Mouse (Mus musculus) hindbrain, postnatal 0 days (tissue): Measurements from ENCODE around the gene Wdr63. TPM values are rescaled to one million over a fixed set of nuclear protein-coding genes. Genes with fewer than 3 reads are reported as not detected.
A peak's percentile ranks its signal among the peaks of the same experiment; 100 is the strongest.

Source experiments
- ATAC-seq: fragments of 200-750 bp; cut with Nextera tagmentation; 2 replicates; pipeline ENCODE4 v1.8.0; 2017; ENCODE audit warnings: mild to moderate bottlenecking, moderate TSS enrichment, moderate library complexity
- DNase-seq: peaks from one replicate; pipeline ENCODE4 v3.0.0-alpha.2; 2015; ENCODE audit warnings: low spot score
- H3K27ac ChIP-seq: fragments of 300-500 bp; sonication (generic); 2 replicates; pipeline ENCODE4 v1.5.1; 2014; ENCODE audit warnings: mild to moderate bottlenecking
- H3K27me3 ChIP-seq: fragments of 300-500 bp; sonication (generic); 2 replicates; pipeline ENCODE4 v1.6.1; 2014; ENCODE audit warnings: low read length, mixed read lengths; ENCODE audit not compliant: insufficient read depth
- H3K36me3 ChIP-seq: fragments of 300-500 bp; sonication (generic); 2 replicates; pipeline ENCODE4 v1.6.1; 2014; ENCODE audit warnings: low read length, mixed read lengths; ENCODE audit not compliant: insufficient read depth
- H3K4me1 ChIP-seq: fragments of 300-500 bp; sonication (generic); 2 replicates; pipeline ENCODE4 v1.6.1; 2014; ENCODE audit warnings: antibody characterized with exemption, low read length, mixed read lengths; ENCODE audit not compliant: insufficient read depth
- H3K4me2 ChIP-seq: fragments of 300-500 bp; sonication (generic); 2 replicates; pipeline ENCODE4 v1.6.1; 2014; ENCODE audit warnings: low read depth, mild to moderate bottlenecking, low read length, moderate library complexity, mixed read lengths
- H3K4me3 ChIP-seq: fragments of 300-500 bp; sonication (generic); 2 replicates; pipeline ENCODE4 v1.5.1; 2014; ENCODE audit warnings: low read length
- H3K9ac ChIP-seq: fragments of 300-500 bp; sonication (generic); replicated peaks from 2 replicates; pipeline ENCODE4 v1.6.1; 2014; ENCODE audit warnings: mild to moderate bottlenecking, low read length, moderate library complexity, mixed read lengths
- H3K9me3 ChIP-seq: fragments of 300-500 bp; sonication (generic); 2 replicates; pipeline ENCODE4 v1.6.1; 2016; ENCODE audit warnings: low read length, mixed read lengths
- CTCF ChIP-seq: IDR thresholded peaks from 2 replicates; pipeline ENCODE4 v1.5.1; 2016; ENCODE audit warnings: antibody characterized with exemption, control low read depth, low read depth
- WGBS: fragments of 180-500 bp; shearing (Covaris S2); extraction: QIAGEN DNeasy Blood & Tissue Kit; methylation state at CpG from one replicate; pipeline ENCODE4 v1.1.7; 2014; 5-methylcytosine and 5-hydroxymethylcytosine counted together
- polyA plus RNA-seq: library from polyadenylated mRNA; unstranded; fragments of >200 nt; fragmentation: Nextera tagmentation; extraction: Ambion mirVana; gene quantifications from 2 replicates; pipeline ENCODE4 v1.2.1, GENCODE M21; 2015
- total RNA-seq: library from RNA; depleted of rRNA; stranded (reverse); fragments of >200 nt; gene quantifications from 2 replicates; pipeline ENCODE4 v1.2.3, GENCODE M21; 2014

Gene Wdr63
- total and polyA plus RNA-seq, 2 experiments from 2014 or later, result 1.5 TPM

DNA sequence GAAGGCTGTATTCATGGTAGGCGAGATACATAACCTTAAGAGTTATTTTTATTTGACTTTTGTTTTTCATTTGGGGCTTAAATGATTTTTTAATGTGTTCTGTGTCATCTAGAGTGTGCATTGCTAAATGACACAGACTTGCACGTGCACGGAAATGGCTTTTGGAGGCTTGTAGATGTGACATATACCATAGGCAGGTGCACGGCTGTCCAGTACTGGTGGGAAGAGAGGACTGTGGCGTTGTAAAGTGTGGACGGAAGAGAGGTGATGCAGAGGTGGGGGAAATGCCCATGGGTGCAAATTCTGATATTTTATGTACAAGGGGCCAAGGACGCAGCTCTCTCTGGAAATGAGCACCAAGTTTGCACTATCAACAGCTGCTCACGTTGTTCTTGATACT is 43.8 kb upstream of the Wdr63 start:
- H3K4me3 ChIP-seq, result no peak overlapping the region
- H3K27ac ChIP-seq, result no peak overlapping the region
- H3K4me1 ChIP-seq, result peaks cover 5% of the 10 kb centered on the region; the same call in 1 of the 2 replicates
- H3K9me3 ChIP-seq, result no peaks in the 10 kb centered on the region
- H3K36me3 ChIP-seq, result no peaks in the 10 kb centered on the region
- H3K27me3 ChIP-seq, result no peaks in the 10 kb centered on the region
- no peak overlapping the region for H3K9ac ChIP-seq
- 91% methylated on average over 8 of the region's 8 CpGs for WGBS
- H3K4me2 ChIP-seq, result no peak overlapping the region
- ATAC-seq (no peak), DNase-seq (no peak)
- TF ChIP-seq CTCF, result no peak

DNA sequence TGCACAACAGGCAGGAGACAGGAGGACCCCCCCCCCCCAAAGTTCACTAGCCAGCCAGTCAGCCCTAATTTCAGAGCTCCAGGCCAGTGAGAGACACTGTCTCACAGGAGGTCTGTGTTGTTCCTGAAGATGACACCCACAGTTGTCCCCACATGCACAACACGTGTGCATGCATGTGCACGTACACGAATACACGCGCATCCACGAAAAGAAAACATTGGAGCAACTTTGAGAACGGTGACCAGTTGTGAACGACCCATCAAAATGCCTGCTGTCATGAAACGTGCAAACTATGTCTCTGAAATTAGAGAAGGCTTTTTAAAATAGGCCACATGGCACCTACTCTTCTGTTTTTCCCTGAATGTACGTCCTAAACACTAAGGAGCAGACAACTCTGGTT is 43.4 kb upstream of the Wdr63 start:
- no peak overlapping the region for H3K27ac ChIP-seq
- no peaks in the 10 kb centered on the region for H3K36me3 ChIP-seq
- no peaks in the 10 kb centered on the region for H3K27me3 ChIP-seq
- TF ChIP-seq CTCF, result no peak
- no peak for DNase-seq
- H3K4me2 ChIP-seq, result no peak overlapping the region
- WGBS, result 94% methylated on average over 10 of the region's 10 CpGs
- no peak overlapping the region for H3K4me3 ChIP-seq
- ATAC-seq, result no peak
- no peak overlapping the region for H3K9ac ChIP-seq
- H3K9me3 ChIP-seq, result no peaks in the 10 kb centered on the region
- H3K4me1 ChIP-seq, result peaks cover 5% of the 10 kb centered on the region; the same call in 1 of the 2 replicates

DNA sequence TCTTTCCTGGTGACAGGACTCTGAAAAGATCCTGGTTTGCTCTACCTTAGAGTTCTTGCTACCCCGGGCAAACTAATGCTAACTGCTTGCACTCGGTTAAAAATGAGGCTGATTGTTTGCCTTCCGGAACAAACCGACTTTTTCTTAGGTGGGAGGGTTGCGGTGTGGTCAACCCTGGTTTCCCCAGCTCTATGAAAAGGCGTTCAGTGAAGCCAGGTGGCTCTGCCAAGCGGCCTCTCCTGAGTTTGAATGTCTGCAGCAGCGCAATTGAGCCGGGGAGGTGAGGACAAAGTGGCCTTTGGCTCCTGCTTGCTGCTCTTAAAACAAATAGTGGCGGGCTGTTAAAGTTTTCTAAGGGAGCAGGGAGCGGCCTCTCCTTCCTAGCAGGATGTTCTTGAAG is 42.6 kb upstream of the Wdr63 start:
- Histone ChIP-seq H3K36me3 (no peaks in the 10 kb centered on the region), H3K4me1 (peaks cover 5% of the 10 kb centered on the region; the same call in 1 of the 2 replicates), H3K9ac (no peak overlapping the region), H3K27ac (no peak overlapping the region), H3K4me2 (peak overlapping the region; percentile 79), H3K4me3 (peak overlapping the region; percentile 38), H3K27me3 (no peaks in the 10 kb centered on the region), H3K9me3 (no peaks in the 10 kb centered on the region)
- TF ChIP-seq CTCF, result no peak
- WGBS, result 27% methylated on average over 11 of the region's 11 CpGs
- ATAC-seq (no peak), DNase-seq (no peak)

DNA sequence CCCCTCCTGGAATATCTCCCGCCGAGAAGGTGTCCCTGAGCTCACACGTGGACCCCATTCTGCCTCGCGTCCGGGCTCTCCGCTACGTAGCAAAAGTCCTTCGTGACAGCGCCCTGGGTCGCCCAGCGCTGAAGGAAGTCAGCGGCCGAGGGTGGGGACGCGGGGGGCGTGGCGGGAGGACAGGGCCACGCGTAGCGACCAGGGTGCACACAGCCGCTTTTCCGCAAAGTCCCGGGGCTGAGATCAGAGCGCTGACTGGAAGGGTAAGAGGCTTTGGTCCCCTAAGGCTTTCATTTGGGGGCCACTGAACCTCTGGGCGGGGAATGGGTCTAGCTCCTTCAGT is 42.1 kb upstream of the Wdr63 start:
- ATAC-seq, result no peak
- Histone ChIP-seq H3K9ac (0 out of 2 replicates have a peak overlapping the region, but pooled peaks have one; percentile 17), H3K4me2 (peak overlapping the region; percentile 79), H3K4me1 (peaks cover 5% of the 10 kb centered on the region; the same call in 1 of the 2 replicates), H3K27ac (no peak overlapping the region), H3K27me3 (no peaks in the 10 kb centered on the region), H3K36me3 (no peaks in the 10 kb centered on the region), H3K9me3 (no peaks in the 10 kb centered on the region), H3K4me3 (peak overlapping the region; percentile 38)
- no peak for TF ChIP-seq CTCF
- DNase-seq, result no peak
- 0% methylated on average over 25 of the region's 26 CpGs for WGBS

DNA sequence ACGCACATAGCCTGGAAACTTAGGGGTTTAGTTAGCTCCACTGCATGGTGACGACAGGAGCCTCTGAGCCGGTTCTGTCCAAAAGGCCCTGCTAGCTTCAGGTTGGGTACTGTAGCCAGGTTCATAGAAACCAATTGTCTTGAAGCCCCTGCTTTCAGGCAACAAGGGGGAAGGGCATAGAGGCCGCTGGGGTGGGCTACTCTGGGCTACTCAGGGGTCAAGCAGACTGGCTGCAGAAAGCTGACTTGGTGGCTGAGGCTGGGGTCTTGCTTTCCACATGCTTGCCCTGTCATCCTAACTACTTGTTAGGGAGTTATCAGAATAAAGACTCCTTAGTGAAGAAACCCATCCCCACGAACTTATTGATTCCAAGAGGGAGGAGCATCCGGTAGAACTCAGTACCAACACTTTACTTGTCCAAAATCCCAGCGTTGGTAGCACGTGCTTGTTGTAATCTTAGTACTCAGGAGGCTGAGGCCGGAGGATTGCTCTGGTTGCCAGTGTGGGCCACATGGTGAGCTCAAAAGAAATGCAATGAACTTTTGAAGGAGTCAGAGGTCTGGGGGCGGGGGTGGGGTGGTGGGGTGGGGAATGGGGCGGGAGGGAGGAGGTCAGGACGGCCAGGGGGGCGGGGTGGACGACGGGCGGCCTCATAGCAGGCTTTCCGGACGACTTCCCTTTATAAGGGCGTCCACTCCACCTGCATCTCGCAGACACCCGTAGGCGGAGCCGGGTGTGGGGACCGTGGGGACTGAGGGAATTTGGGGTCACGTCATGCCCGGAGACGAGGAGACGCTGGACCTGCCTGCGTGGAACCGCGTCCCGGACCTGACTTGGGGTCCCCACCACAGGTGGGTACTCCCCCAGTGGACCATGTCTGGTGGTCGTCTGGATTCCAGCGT is 41.5 kb upstream of the Wdr63 start, which contains the start of gene Mcoln2:
TSS of gene Mcoln2 (plus strand) at position 678 of the 902 bp plus-strand sequence.
- ATAC-seq (0 out of 2 replicates have a peak, but pooled peaks have one; percentile 52), DNase-seq (no peak)
- no peak for TF ChIP-seq CTCF
- 19% methylated on average over 24 of the region's 34 CpGs for WGBS
- peak within 1 kb of the TSS; percentile 38 for H3K4me3 ChIP-seq
- H3K27ac ChIP-seq, result no peak within 1 kb of the TSS
- H3K36me3 ChIP-seq, result no peaks in the 10 kb centered on the region
- peak within 1 kb of the TSS; percentile 79 for H3K4me2 ChIP-seq
- 0 out of 2 replicates have a peak within 1 kb of the TSS, but pooled peaks have one; percentile 17 for H3K9ac ChIP-seq
- H3K9me3 ChIP-seq, result no peaks in the 10 kb centered on the region
- H3K4me1 ChIP-seq, result peaks cover 5% of the 10 kb centered on the region; the same call in 1 of the 2 replicates
- no peaks in the 10 kb centered on the region for H3K27me3 ChIP-seq

DNA sequence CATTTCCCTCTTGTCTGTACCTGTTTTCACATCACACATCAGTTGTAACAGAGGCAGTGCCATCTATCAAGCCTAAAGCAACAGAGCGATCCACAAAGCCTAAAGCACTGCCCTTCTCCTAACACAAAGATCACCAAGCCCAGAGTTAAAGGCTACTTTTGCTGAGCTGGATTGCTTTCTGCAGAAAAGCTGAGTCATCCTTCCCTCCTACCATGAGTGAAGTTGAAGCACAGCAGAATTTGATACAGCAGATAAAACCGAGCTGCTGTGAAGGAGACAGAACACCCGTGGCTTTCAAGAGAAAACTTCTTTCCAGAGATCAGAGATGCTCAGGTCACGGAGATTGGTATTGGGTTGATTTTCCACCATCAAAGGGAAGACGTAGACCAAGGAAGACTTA is 38.2 kb upstream of the Wdr63 start:
- Histone ChIP-seq H3K9ac (no peak overlapping the region), H3K4me3 (no peak overlapping the region), H3K27ac (no peak overlapping the region), H3K4me2 (no peak overlapping the region), H3K36me3 (no peaks in the 10 kb centered on the region), H3K27me3 (no peaks in the 10 kb centered on the region), H3K4me1 (peaks cover 5% of the 10 kb centered on the region; the same call in 1 of the 2 replicates), H3K9me3 (no peaks in the 10 kb centered on the region)
- no peak for DNase-seq
- 73% methylated on average over 5 of the region's 5 CpGs for WGBS
- ATAC-seq, result no peak
- TF ChIP-seq CTCF, result no peak

DNA sequence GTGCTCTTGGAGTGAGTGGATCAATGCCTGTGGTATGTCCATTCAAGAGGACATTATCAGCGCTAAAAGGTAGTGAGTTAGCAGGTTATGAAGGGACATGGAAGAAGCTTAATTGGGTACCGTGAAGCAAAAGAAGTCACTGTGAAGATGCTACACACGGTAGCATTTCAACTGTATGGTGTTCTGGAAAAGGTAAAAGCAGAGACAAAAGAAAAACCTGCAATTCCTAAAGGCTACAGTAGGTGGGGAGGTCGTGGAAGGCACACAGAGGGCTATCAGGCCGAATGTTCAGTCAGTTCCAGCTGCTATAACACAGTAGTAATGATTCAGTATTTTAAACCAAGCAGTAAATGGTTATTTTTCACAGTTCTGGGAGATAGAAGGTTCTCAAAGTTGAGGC is 37.6 kb upstream of the Wdr63 start:
- WGBS, result 60% methylated on average over 5 of the region's 5 CpGs
- no peak overlapping the region for H3K27ac ChIP-seq
- no peak overlapping the region for H3K9ac ChIP-seq
- H3K9me3 ChIP-seq, result no peaks in the 10 kb centered on the region
- no peaks in the 10 kb centered on the region for H3K27me3 ChIP-seq
- peaks cover 5% of the 10 kb centered on the region; the same call in 1 of the 2 replicates for H3K4me1 ChIP-seq
- no peak overlapping the region for H3K4me2 ChIP-seq
- H3K36me3 ChIP-seq, result no peaks in the 10 kb centered on the region
- TF ChIP-seq CTCF, result no peak
- no peak overlapping the region for H3K4me3 ChIP-seq
- no peak for ATAC-seq
- no peak for DNase-seq
